Mouse (Mus musculus): Measurements from ENCODE around the gene Sspo.

DNA sequence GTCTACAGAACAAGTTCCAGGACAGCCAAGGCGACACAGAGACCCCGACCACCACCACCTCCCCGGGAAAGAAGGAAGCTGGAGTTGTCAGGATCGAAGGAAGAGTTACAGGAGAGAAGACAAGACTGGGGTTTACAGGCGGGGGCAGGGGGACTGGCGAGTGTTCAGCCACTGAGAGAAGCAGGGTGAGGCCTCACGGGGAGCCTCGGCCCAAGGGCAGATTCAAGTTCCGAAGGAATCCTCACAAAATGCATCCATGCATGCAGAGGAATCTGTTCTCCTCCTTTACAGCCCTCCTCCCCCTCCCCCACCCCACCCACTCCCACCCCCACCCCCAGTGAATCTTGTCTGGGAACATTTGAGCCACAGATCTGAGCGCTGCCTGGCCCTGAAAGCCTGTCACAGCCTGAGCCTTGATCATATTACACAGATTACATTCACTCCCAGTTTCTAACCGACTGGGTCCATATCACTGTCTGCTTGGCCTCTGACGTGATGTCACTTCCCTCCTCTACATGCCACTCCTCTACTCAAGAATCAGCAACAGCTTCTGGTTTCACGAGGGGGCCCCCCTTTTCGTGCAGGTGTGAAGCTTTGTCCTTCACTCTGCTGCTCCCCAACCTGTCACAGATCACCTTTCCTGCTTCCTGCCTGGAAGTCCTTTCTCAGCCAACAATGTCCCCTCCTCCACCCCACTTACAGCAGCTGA, 7.6 kb upstream of the Sspo start:
- TF ChIP-seq CTCF (IDR thresholded peaks at IDR 0.05; ENCODE audit: low read depth, low read length), result no peak
- no peak for TF ChIP-seq TAL1 (conservative IDR thresholded peaks at IDR 0.05; ENCODE audit: low read depth, low read length)
- no peak for TF ChIP-seq GATA1 (IDR thresholded peaks at IDR 0.05; ENCODE audit: borderline replicate concordance, low read length)

Data from G1E (cell line).